Mouse (Mus musculus): ENCODE measurements around the gene Schip1. TPM values are rescaled to one million over a fixed set of nuclear protein-coding genes. Genes with fewer than 3 reads are reported as not detected.

The Schip1 gene
- total RNA-seq, 2 experiments from 2014 or later = 126 to 145 TPM

GRCm38 (mm10) chr3:68385544-68385943 is 320.9 kb downstream of the Schip1 start:
- DNase-seq = no peak

- no peak for DNase-seq
Measured at GRCm38 (mm10) chr3:68388023-68388422, 323.4 kb downstream of the Schip1 start.

DNA sequence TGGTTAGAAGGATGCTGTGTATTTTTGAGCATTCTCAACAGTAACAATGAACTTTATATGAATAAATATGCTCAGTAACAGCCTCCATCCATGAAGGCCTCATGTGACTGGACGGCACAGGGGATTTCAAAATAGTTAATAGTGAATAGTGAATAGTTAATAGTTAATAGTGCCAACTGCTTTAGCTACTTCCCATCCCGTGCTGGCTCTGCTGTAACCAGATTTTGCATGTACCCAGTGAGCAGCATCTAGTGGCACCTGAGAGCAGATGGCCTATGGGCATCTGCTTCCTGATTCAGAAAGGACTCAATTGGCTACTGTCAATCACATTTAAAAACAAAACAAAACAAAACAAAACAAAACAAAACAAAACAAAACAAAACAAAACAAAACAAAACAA is 329.0 kb downstream of the Schip1 start:
- no peak for DNase-seq

DNA sequence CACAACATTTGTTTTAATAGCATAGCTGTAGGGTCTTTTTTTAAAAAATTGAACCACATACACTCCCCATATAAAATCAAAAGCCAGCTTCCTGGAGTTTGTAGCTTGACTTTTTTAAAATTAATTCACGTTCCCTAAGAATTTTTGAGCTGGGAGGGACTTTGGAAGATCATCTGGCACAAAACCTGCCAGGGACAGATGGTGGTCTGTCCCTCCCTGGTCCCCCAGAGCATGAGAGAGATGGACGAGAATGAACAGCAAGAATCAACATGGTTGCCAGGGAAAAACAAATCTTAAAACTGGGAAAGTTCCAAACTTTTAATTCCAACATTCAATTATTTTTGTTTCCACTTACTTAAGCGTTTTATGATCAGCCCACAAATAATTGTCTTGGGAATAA is 334.1 kb downstream of the Schip1 start:
- no peak for DNase-seq

GRCm38 (mm10) chr3:68400121-68400520 is 335.5 kb downstream of the Schip1 start:
- DNase-seq = no peak

DNA sequence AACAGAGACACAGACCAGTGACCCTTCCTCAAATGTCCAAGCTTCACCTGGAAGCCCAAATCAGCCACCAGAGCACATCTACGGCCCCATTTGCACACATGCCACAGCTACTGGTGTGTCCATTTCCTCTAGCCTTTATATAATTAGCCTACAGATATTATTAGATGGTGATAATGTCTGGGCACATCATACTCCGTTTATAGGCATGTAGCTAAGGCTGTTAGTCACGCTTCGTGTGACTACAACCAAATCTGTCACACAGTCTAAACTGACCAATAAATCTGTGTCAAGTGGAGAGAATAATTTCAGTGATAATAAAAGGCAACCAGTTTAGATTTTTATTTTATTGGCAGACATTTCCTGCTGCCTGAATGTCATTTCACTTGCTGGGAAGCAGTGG is 338.7 kb downstream of the Schip1 start:
- DNase-seq = no peak

DNA sequence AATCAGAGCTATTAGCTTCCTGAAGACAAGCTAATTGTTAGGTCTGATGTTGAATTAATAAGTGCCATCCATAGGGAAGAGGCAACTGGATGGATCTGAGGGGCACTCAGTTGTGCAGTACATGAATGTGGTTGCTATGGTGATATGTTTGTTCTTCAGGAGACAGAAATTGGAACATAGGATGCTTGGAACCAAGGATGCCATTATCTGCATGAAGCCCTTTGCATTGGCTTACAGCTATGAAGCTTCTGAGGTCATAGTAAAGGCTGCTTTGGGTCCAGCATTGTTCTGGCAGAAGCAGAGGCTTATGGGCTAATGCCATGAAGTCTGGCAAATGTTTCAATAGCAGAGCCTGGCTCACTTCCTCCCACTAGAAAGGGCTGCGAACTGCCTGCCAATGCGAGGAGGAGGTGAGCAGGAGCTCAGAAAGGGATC is 339.2 kb downstream of the Schip1 start:
- no peak for DNase-seq

GRCm38 (mm10) chr3:68405724-68406123 is 341.1 kb downstream of the Schip1 start:
- no peak for DNase-seq

- no peak for DNase-seq
Measured at GRCm38 (mm10) chr3:68412262-68412661, 347.7 kb downstream of the Schip1 start.

DNA sequence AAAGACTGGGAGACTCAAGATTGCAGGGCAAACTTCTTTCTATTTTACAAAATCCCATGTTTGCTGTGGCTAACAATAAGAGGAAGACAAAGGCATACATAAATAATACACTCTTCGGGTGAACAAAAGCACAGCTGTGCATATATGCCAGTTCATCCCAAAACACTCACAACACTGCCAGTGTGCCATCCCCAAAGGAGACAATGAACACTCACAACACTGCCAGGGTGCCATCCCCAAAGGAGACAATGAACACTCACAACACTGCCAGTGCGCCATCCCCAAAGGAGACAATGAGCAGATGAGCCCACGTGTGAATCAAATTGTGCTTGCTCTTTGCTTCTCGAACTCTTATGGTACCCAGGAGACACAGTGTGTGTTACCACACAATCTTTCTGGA is 355.2 kb downstream of the Schip1 start:
- DNase-seq = no peak

DNA sequence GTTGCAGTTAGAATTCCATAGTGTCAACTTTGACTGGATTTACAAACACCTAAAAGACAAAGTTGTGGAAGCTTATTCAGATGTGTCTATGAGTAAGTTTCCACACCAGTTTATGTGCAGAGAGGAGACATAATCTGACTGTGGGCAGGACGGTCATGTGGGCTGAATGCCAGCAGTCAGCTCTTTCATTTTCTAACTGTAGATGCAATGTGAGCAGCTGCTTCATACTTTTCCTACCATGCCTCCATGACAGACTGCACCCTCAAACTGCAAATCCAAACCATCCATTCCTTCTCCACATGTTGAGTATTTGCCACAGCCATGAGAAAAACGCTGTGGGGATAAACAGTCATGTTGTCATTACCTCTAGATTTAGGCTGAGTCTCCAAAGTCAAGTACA is 356.3 kb downstream of the Schip1 start:
- no peak for DNase-seq

DNA sequence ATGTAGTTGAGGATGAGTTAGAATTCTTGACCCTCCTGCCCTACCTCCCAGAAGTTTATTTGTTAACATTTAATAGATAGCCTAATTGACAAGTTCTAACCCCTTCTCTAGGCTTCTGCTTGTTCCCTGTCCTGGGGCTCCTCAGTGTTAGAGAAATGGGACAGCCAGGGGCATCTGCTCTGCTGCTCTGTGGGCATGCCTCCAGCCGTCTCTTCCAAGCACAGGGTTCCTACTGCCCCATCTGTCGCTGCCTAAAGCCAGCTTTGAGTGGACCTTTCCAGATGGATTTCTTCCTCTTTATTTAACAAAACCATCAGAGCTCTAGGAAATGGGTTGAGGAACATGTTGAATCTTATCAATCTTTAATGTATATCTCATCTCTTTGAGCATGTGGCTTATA is 357.2 kb downstream of the Schip1 start:
- DNase-seq = no peak

GRCm38 (mm10) chr3:68428081-68428480 is 363.5 kb downstream of the Schip1 start:
- no peak for DNase-seq

DNA sequence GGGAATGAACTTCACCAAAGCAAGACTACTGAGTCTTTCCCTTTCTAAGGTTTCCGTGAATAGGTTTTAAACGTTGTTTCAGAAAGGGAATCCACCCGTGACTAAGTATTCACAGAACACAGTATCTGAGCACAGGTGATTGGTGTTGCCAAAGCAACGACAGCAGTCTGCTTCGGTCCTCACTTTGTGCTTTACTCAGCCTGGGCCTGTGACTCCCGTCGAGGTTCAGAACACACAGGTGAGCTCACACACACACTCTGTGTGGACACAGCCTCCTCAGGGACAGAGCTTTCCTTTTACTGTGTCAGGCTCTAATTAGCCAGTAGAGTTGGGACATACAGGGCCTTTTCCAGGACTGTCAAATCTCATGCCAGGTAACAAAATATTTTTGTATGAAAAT is 369.8 kb downstream of the Schip1 start:
- no peak for DNase-seq

DNA sequence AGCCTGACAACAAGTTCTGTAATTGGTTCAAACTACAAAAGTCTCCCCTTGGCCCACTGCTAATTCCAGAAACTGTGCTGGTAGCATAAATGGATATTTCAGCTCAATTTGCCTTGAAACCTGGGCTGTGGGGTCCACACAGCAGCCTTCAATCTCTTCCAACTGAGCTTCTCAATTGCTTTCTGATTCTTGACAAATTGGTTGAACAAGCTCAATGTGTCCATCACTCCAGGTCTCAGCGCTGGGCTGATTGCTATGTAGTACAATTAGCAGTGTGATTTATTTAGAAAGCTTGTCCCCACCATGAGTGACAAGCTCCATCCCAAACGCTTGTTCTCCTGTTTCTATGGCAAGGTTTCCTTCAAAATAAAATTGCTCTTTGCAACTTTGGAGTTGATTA is 370.3 kb downstream of the Schip1 start:
- no peak for DNase-seq

- no peak for DNase-seq
Measured at GRCm38 (mm10) chr3:68448480-68448879, 383.9 kb downstream of the Schip1 start.

DNA sequence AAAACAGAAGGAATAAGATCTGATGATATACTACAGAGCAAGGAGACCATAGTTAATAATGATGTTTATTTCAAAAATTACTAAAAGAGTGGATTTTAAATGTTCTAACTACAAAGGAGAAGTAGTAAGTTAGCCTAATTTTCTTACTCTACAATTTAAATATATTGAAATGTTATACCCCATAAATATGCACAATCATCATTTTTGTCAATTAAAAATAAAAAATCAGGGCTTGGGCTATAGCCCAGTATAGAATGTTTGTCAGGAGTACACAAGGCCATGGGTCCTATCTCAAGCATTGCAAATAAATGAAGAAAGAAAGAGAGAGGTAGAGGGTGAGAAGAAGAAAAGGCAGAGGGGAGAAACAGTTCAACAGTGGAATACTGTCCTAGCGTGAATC is 387.0 kb downstream of the Schip1 start:
- no peak for DNase-seq

GRCm38 (mm10) chr3:68453266-68453665 is 388.7 kb downstream of the Schip1 start:
- DNase-seq = no peak

- no peak for DNase-seq
Measured at GRCm38 (mm10) chr3:68453719-68454455, 389.3 kb downstream of the Schip1 start.

DNA sequence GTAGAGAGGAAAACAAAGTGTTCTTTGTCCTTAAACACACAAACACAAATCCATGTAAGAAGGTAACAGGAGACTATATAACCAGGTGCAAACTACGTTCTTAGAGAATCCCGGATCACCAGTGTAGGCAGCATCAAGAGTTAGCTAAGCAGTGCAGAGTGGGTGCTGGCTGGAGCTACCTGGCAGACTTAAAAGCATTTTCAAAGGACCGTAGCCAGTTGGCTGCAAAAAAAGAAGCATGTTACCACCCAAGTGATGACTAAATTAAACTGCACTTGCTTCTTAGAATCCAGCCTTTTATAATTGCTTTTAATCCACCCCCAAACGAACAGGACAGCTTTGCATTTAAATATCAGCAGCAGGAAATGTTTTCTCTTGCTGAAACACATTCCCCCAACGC is 402.0 kb downstream of the Schip1 start:
- DNase-seq = no peak

DNA sequence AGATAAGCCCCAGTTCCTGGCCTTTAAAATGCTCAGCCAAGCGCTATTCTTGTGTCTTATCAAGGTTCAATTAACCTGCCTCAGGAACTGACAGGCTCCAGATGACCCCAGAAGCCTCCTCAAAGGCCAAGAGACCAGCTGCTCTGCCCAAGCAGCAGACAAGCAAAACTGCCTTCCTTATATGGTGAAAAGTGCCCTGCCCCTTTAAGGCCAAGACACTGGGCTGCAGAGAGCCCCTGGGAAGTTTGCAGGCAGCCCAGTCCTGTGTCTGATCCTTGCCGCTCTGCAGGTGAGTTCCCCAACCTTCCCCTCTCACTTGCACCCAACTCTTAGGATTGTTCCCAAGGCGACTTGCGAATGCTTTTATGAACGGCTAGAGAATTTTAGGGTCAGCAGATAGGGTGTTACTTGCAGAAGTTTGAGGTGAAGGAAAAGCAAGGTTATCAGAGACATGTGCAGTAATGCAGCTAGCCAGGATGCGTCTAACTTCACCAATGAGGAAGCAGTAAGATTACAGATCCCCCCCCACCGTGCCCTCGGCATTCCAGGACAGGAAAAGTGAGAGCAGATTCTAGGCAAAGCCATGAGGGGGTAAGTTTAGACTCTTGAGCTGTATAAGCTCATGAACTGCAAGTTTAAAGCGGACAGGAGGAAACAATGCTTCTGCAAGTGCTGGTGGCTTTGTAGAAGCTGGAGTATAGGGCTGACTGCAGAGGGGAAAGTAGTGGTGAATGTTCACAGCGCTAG is 403.5 kb downstream of the Schip1 start:
- no peak for DNase-seq

DNA sequence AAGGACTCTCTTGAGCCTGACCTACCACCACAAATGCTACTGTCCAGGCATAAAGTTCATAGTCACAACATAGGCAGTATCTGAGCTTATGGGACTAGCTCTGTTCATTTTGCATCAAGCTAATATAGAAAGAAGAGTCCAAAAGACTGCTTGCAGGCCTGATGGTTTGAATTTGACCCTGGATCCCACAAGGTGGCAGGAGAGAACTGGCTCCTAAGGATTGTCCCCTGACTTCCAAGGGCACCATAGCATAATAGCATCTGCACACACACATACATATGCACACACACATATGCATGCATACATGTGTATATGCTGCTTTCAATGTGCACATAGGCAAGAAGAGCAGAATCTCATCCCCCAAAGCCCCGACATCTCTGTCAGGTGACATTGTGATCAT is 405.0 kb downstream of the Schip1 start:
- DNase-seq = no peak

GRCm38 (mm10) chr3:68470061-68470460 is 405.5 kb downstream of the Schip1 start:
- no peak for DNase-seq

DNA sequence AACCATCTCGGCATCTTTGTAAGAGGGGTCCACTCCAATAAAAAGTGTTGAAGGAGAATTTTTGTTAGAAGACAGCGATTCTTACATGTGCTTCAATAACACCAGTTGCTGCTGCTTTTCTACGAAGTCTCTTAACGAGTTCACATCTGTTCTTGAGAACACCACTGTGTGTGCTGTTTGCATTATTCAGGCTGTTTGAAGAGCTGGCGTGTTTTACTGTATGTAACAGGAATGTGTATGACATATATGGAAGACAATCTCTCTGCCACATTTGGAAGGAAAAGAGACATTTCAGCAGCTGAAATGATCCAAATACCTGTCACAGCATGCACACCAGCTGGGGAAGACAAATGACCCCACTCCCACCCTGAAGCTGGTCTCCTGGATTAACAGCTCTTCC is 406.0 kb downstream of the Schip1 start:
- DNase-seq = no peak
